Mouse (Mus musculus): ENCODE data around the gene Zfp462. TPM values are rescaled to one million over a fixed set of nuclear protein-coding genes. Genes with fewer than 3 reads are reported as not detected.
A peak's percentile ranks its signal among the peaks of the same experiment; 100 is the strongest.

The Zfp462 gene
- polyA plus RNA-seq, 1 experiment from 2014 or later: 2.9 TPM

DNA sequence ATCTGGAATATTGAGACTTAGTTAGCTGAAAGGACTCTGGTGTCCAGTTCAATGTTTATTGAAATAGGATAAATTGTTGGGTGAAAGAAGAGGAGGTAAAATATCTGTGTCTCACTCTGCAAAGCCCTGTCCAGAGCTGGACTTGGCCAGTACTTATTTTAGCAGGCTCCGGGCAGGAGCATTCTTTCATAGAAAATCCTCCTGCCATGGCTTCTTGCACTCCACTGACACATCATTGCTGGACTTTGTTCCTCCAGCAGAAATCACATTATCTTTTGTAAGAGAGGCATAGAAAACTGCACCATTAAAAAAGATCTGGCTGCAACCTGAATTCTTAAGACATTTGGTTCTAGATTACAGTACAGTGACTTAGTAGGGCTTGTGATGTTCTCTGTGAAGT lies 61.2 kb downstream of the Zfp462 start:
- 41% methylated on average over 1 of the region's 1 CpGs for WGBS
- H3K9ac ChIP-seq (ENCODE audit: low read depth, low read length): no peak overlapping the region
- DNase-seq (ENCODE audit: low spot score) (no peak), ATAC-seq (replicated peaks; ENCODE audit: low FRiP score, low read depth) (peak; percentile 34; the same call in 1 of the 2 replicates)
- H3K36me3 ChIP-seq (ENCODE audit: insufficient read depth, low read length): peaks cover 30% of the 10 kb centered on the region
- peak overlapping the region; percentile 89 for H3K27ac ChIP-seq
- peaks cover 9% of the 10 kb centered on the region for H3K4me1 ChIP-seq (replicated peaks; ENCODE audit: insufficient read depth, low read length)
- no peak overlapping the region for H3K4me3 ChIP-seq (replicated peaks; ENCODE audit: low read depth, low read length)
- no peaks in the 10 kb centered on the region for H3K9me3 ChIP-seq (replicated peaks; ENCODE audit: low read length)
- no peak for TF ChIP-seq CTCF (IDR thresholded peaks at IDR 0.05; ENCODE audit: low read depth)
- H3K27me3 ChIP-seq (ENCODE audit: insufficient read depth, low read length): no peaks in the 10 kb centered on the region
- H3K4me2 ChIP-seq (ENCODE audit: low read length): peak overlapping the region; percentile 43

GRCm38 (mm10) chr4:55008616-55009015 lies 63.8 kb downstream of the Zfp462 start:
- Histone ChIP-seq H3K36me3 (ENCODE audit: insufficient read depth, low read length) (peaks cover 39% of the 10 kb centered on the region), H3K4me3 (replicated peaks; ENCODE audit: low read depth, low read length) (no peak overlapping the region), H3K9me3 (replicated peaks; ENCODE audit: low read length) (no peaks in the 10 kb centered on the region), H3K4me2 (ENCODE audit: low read length) (no peak overlapping the region), H3K4me1 (replicated peaks; ENCODE audit: insufficient read depth, low read length) (peaks cover 5% of the 10 kb centered on the region), H3K27me3 (ENCODE audit: insufficient read depth, low read length) (no peaks in the 10 kb centered on the region), H3K9ac (ENCODE audit: low read depth, low read length) (no peak overlapping the region), H3K27ac (no peak overlapping the region)
- ATAC-seq (replicated peaks; ENCODE audit: low FRiP score, low read depth) (no peak), DNase-seq (ENCODE audit: low spot score) (no peak)
- WGBS: 94% methylated on average over 14 of the region's 14 CpGs
- TF ChIP-seq CTCF (IDR thresholded peaks at IDR 0.05; ENCODE audit: low read depth): no peak

- Histone ChIP-seq H3K36me3 (ENCODE audit: insufficient read depth, low read length) (peaks cover 46% of the 10 kb centered on the region), H3K4me2 (ENCODE audit: low read length) (no peak overlapping the region), H3K4me1 (replicated peaks; ENCODE audit: insufficient read depth, low read length) (no peaks in the 10 kb centered on the region), H3K9ac (ENCODE audit: low read depth, low read length) (no peak overlapping the region), H3K27me3 (ENCODE audit: insufficient read depth, low read length) (no peaks in the 10 kb centered on the region), H3K4me3 (replicated peaks; ENCODE audit: low read depth, low read length) (no peak overlapping the region), H3K27ac (no peak overlapping the region), H3K9me3 (replicated peaks; ENCODE audit: low read length) (no peaks in the 10 kb centered on the region)
- peak; percentile 17; the same call in 1 of the 2 replicates for TF ChIP-seq CTCF (IDR thresholded peaks at IDR 0.05; ENCODE audit: low read depth)
- no peak for ATAC-seq (replicated peaks; ENCODE audit: low FRiP score, low read depth)
- DNase-seq (ENCODE audit: low spot score): no peak
- WGBS: 91% methylated on average over 12 of the region's 12 CpGs
These were observed 66.5 kb downstream of the Zfp462 start for GRCm38 (mm10) chr4:55011391-55011790.

GRCm38 (mm10) chr4:55013563-55014248 lies 68.9 kb downstream of the Zfp462 start:
- 59% methylated on average over 16 of the region's 16 CpGs for WGBS

GRCm38 (mm10) chr4:55014731-55015463 lies 70.0 kb downstream of the Zfp462 start:
- H3K27ac ChIP-seq: peak overlapping the region; percentile 50
- ATAC-seq (replicated peaks; ENCODE audit: low FRiP score, low read depth) (peak; percentile 93), DNase-seq (ENCODE audit: low spot score) (peak; percentile 21)
- H3K36me3 ChIP-seq (ENCODE audit: insufficient read depth, low read length): peaks cover 49% of the 10 kb centered on the region
- H3K4me2 ChIP-seq (ENCODE audit: low read length): no peak overlapping the region
- H3K4me3 ChIP-seq (replicated peaks; ENCODE audit: low read depth, low read length): no peak overlapping the region
- no peaks in the 10 kb centered on the region for H3K27me3 ChIP-seq (ENCODE audit: insufficient read depth, low read length)
- H3K9ac ChIP-seq (ENCODE audit: low read depth, low read length): no peak overlapping the region
- H3K9me3 ChIP-seq (replicated peaks; ENCODE audit: low read length): no peaks in the 10 kb centered on the region
- 69% methylated on average over 13 of the region's 13 CpGs for WGBS
- TF ChIP-seq CTCF (IDR thresholded peaks at IDR 0.05; ENCODE audit: low read depth): no peak
- H3K4me1 ChIP-seq (replicated peaks; ENCODE audit: insufficient read depth, low read length): no peaks in the 10 kb centered on the region

More at GRCm38 (mm10) chr4:55013563-55014248, 68.9 kb downstream of the Zfp462 start:
- Histone ChIP-seq H3K4me3 (replicated peaks; ENCODE audit: low read depth, low read length) (no peak overlapping the region), H3K4me1 (replicated peaks; ENCODE audit: insufficient read depth, low read length) (no peaks in the 10 kb centered on the region), H3K4me2 (ENCODE audit: low read length) (no peak overlapping the region), H3K9me3 (replicated peaks; ENCODE audit: low read length) (no peaks in the 10 kb centered on the region), H3K27ac (no peak overlapping the region), H3K36me3 (ENCODE audit: insufficient read depth, low read length) (peaks cover 51% of the 10 kb centered on the region), H3K27me3 (ENCODE audit: insufficient read depth, low read length) (no peaks in the 10 kb centered on the region), H3K9ac (ENCODE audit: low read depth, low read length) (no peak overlapping the region)
- TF ChIP-seq CTCF (IDR thresholded peaks at IDR 0.05; ENCODE audit: low read depth): no peak
- DNase-seq (ENCODE audit: low spot score): no peak
- ATAC-seq (replicated peaks; ENCODE audit: low FRiP score, low read depth): no peak

DNA sequence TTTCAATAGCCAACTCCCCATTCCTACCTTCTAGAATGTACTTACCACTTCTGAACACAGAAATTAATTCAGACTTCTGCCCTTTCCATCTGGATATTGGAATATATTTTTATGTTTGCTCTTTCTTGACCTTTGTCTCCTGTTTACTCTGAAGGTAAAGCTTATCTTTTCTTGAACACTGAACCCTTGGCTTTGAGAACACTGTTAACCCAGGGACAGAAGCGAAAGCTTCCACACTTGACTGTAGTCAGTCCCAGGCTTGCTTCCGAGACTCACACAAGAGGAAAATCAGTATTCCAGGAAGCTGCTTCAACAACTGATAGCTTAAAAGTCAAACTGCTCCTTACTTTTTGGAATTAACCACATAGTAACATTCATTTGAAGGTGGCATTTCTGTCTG lies 70.7 kb downstream of the Zfp462 start:
- H3K27ac ChIP-seq: no peak overlapping the region
- WGBS: 92% methylated on average over 2 of the region's 2 CpGs
- no peaks in the 10 kb centered on the region for H3K27me3 ChIP-seq (ENCODE audit: insufficient read depth, low read length)
- H3K4me3 ChIP-seq (replicated peaks; ENCODE audit: low read depth, low read length): no peak overlapping the region
- ATAC-seq (replicated peaks; ENCODE audit: low FRiP score, low read depth): no peak
- no peak for DNase-seq (ENCODE audit: low spot score)
- peaks cover 47% of the 10 kb centered on the region for H3K36me3 ChIP-seq (ENCODE audit: insufficient read depth, low read length)
- H3K9me3 ChIP-seq (replicated peaks; ENCODE audit: low read length): no peaks in the 10 kb centered on the region
- H3K9ac ChIP-seq (ENCODE audit: low read depth, low read length): no peak overlapping the region
- TF ChIP-seq CTCF (IDR thresholded peaks at IDR 0.05; ENCODE audit: low read depth): no peak
- no peaks in the 10 kb centered on the region for H3K4me1 ChIP-seq (replicated peaks; ENCODE audit: insufficient read depth, low read length)
- no peak overlapping the region for H3K4me2 ChIP-seq (ENCODE audit: low read length)
